Mouse (Mus musculus) stomach, postnatal 0 days (tissue): Measurements from ENCODE around the gene Cntn3.

Experiments
- CTCF ChIP-seq: IDR thresholded peaks from 2 replicates; pipeline ENCODE4 v1.5.1; 2016; ENCODE audit warnings: antibody characterized with exemption, low read depth, mild to moderate bottlenecking, moderate library complexity
- EP300 ChIP-seq: optimal IDR thresholded peaks from 2 replicates; pipeline ENCODE3; 2016; ENCODE audit warnings: antibody characterized with exemption

DNA sequence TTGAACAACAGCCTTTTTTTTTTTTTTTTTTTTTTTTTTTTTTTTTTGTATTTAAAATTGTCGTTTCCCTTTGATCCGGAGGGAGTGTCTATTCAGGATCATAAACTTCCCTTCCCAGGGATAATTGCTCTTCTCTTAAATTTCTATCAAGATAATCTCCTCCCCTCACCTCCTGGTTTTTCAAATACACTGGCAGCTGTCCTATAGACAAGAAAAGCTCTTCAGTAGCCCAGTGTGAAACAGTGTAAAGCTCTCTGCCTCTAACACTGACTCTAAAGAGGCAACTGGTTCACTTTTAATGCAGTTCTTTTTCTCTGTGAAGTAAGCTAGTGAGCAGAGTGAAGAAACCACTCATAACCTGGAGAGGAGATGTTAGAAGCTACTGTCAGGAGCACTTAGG is 290.0 kb downstream of the Cntn3 start:
- no peak for TF ChIP-seq EP300
- TF ChIP-seq CTCF = no peak
